Mouse (Mus musculus) neutrophil, adult 65 days (primary cell): ENCODE data around the gene Psat1. TPM values are rescaled to one million over a fixed set of nuclear protein-coding genes. Genes with fewer than 3 reads are reported as not detected.

ENCODE experiments used
- total RNA-seq: library from RNA; stranded (reverse); gene quantifications from 2 replicates; pipeline ENCODE4 v1.2.4, GENCODE M21; 2023

Psat1 gene
- total RNA-seq = 21.8 and 24.3 TPM in 2 replicates

GRCm38 (mm10) chr19:15947237-15947636 lies at the start of gene Psat1:
Psat1 (minus strand) TSS chr19:15947337.

GRCm38 (mm10) chr19:15984449-15985171 lies 37.5 kb upstream of the Psat1 start, which contains the start of gene Cep78:
Cep78 (minus strand) TSS chr19:15984989.

Other genes with a start within 250 kb of the Psat1 start
- 6.2 and 6.9 TPM in 2 replicates for gene Cep78, start 37.7 kb upstream of the Psat1 start, total RNA-seq
- 68.6 and 96.0 TPM in 2 replicates for gene Gnaq, start 185.5 kb upstream of the Psat1 start, total RNA-seq